Mouse (Mus musculus) C2C12 (cell line): Measurements from ENCODE around the gene Raly. TPM values are rescaled to one million over a fixed set of nuclear protein-coding genes. Genes with fewer than 3 reads are reported as not detected.

Experiments
- H3K27me3 ChIP-seq: one replicate; pipeline ENCODE4 v1.6.1; 2011; ENCODE audit not compliant: control insufficient read depth, insufficient read depth, insufficient read length
- H3K36me3 ChIP-seq: one replicate; pipeline ENCODE4 v1.6.1; 2011; ENCODE audit not compliant: control insufficient read depth, insufficient read depth
- H3K4me3 ChIP-seq: one replicate; pipeline ENCODE4 v1.5.1; 2011; ENCODE audit warnings: mild to moderate bottlenecking, control low read depth; ENCODE audit not compliant: poor library complexity, insufficient read depth, severe bottlenecking
- H3K79me2 ChIP-seq: one replicate; pipeline ENCODE4 v1.6.1; 2011; ENCODE audit not compliant: control insufficient read depth, insufficient read depth
- H3K79me3 ChIP-seq: one replicate; pipeline ENCODE4 v1.6.1; 2011; ENCODE audit warnings: low read depth, control low read depth
- H3ac ChIP-seq: one replicate; pipeline ENCODE3; 2011; ENCODE audit warnings: low read depth; ENCODE audit not compliant: control insufficient read depth, insufficient read length
- CEBPB ChIP-seq: IDR thresholded peaks from one replicate; pipeline ENCODE4 v1.6.1; 2011; ENCODE audit warnings: low read depth, mild to moderate bottlenecking, control low read depth, moderate library complexity
- CTCF ChIP-seq: IDR thresholded peaks from one replicate; pipeline ENCODE4 v1.5.1; 2011; ENCODE audit not compliant: control insufficient read depth, insufficient read depth, insufficient read length
- FOSL1 ChIP-seq: IDR thresholded peaks from one replicate; pipeline ENCODE4 v1.8.0; 2011; ENCODE audit warnings: mild to moderate bottlenecking, low read length; ENCODE audit not compliant: poor library complexity, insufficient read depth, severe bottlenecking
- MAX ChIP-seq: IDR thresholded peaks from one replicate; pipeline ENCODE4 v1.6.1; 2011; ENCODE audit warnings: mild to moderate bottlenecking, control low read depth
- MYOD1 ChIP-seq: IDR thresholded peaks from one replicate; pipeline ENCODE4 v1.6.1; 2011; ENCODE audit warnings: low read depth; ENCODE audit not compliant: control insufficient read depth, insufficient read length
- MYOG ChIP-seq: IDR thresholded peaks from one replicate; pipeline ENCODE4 v1.6.1; 2011; ENCODE audit not compliant: control insufficient read depth, insufficient read length; ENCODE audit errors: extremely low read depth
- USF1 ChIP-seq: IDR thresholded peaks from one replicate; pipeline ENCODE4 v1.6.1; 2011; ENCODE audit warnings: low read depth, mild to moderate bottlenecking, control low read depth, moderate library complexity
- polyA plus RNA-seq: library from polyadenylated mRNA; unstranded; fragments of >200 nt; fragmentation: generic; extraction: Trizol; gene quantifications from one replicate; pipeline ENCODE4 v1.2.1, GENCODE M21; 2012; ENCODE audit warnings: missing spikeins

Gene Raly
- polyA plus RNA-seq, 1 experiment: 358 TPM

DNA sequence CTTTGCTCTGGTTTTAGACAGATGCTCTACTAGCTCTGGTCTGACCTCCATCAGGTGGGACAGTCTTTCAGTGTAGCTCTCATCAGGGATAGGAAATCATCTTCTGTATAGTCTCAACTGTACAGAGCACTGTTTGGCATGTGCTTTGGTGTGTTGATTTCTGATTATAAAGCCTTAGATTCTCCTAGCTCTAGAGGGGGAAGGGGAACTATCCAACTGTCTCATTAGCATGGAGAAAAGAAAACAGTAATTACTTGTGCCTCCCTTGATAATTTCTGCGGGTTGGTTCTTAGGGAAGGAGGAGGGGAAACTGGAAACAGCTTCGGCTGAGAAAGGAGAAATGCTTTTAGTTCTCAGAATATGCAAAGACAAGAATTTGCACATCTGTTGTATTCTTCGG lies 26.2 kb downstream of the Raly start:
- H3K4me3 ChIP-seq: no peak overlapping the region
- H3K79me3 ChIP-seq: peaks cover 99% of the 10 kb centered on the region
- TF ChIP-seq MAX (no peak), FOSL1 (no peak), MYOG (no peak), CEBPB (no peak), USF1 (no peak)
- H3ac ChIP-seq: no peak overlapping the region
- H3K36me3 ChIP-seq: peaks cover 7% of the 10 kb centered on the region
- peaks cover 100% of the 10 kb centered on the region for H3K79me2 ChIP-seq
- no peaks in the 10 kb centered on the region for H3K27me3 ChIP-seq

GRCm38 (mm10) chr2:154817788-154818187 lies 26.9 kb downstream of the Raly start:
- Histone ChIP-seq H3K79me2 (peaks cover 100% of the 10 kb centered on the region), H3K36me3 (peaks cover 13% of the 10 kb centered on the region), H3K4me3 (no peak overlapping the region), H3K27me3 (no peaks in the 10 kb centered on the region), H3ac (no peak overlapping the region), H3K79me3 (peaks cover 98% of the 10 kb centered on the region)
- TF ChIP-seq CTCF (peak; percentile 11), MYOD1 (no peak)

- TF ChIP-seq MYOD1 (peak; percentile 64), MAX (no peak)
- H3K4me3 ChIP-seq: no peak overlapping the region
- H3K79me3 ChIP-seq: peaks cover 97% of the 10 kb centered on the region
Measured at GRCm38 (mm10) chr2:154818599-154818998, 27.7 kb downstream of the Raly start.

DNA sequence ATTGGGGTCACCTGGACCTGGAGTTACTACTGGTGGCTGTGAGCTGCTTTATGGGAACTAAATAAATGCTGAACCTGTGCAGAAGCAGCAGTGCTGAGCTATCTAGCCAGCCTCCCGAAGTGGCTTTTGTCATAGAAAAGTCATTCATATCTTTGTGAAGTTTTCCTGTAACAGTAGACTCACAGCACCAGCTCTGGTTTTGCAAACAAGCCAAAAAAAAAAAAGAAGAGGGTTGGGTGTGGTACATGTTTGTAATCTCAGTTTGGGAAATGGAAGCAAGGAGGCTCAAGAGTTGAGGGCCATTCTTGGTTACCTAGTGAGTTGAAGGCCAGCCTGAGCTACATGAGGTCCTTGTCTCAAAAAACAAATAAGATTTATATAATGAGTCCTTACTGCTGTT lies 29.4 kb downstream of the Raly start:
- Histone ChIP-seq H3K79me2 (peaks cover 100% of the 10 kb centered on the region), H3K36me3 (peaks cover 14% of the 10 kb centered on the region), H3K79me3 (peaks cover 95% of the 10 kb centered on the region), H3K27me3 (no peaks in the 10 kb centered on the region), H3ac (no peak overlapping the region), H3K4me3 (no peak overlapping the region)
- TF ChIP-seq MAX (no peak), CTCF (no peak)

More at GRCm38 (mm10) chr2:154818599-154818998, 27.7 kb downstream of the Raly start:
- Histone ChIP-seq H3K79me2 (peaks cover 100% of the 10 kb centered on the region), H3K27me3 (no peaks in the 10 kb centered on the region), H3ac (no peak overlapping the region), H3K36me3 (peaks cover 14% of the 10 kb centered on the region)

GRCm38 (mm10) chr2:154826054-154826538 lies 35.2 kb downstream of the Raly start:
- Histone ChIP-seq H3K27me3 (no peaks in the 10 kb centered on the region), H3ac (no peak overlapping the region), H3K79me3 (peaks cover 89% of the 10 kb centered on the region), H3K36me3 (peaks cover 39% of the 10 kb centered on the region), H3K4me3 (no peak overlapping the region), H3K79me2 (peaks cover 100% of the 10 kb centered on the region)
- TF ChIP-seq FOSL1 (no peak), CTCF (no peak), MYOD1 (no peak), MYOG (no peak), USF1 (no peak), CEBPB (no peak), MAX (no peak)

GRCm38 (mm10) chr2:154827521-154827920 lies 36.6 kb downstream of the Raly start:
- no peak overlapping the region for H3K4me3 ChIP-seq
- no peak overlapping the region for H3ac ChIP-seq
- H3K79me2 ChIP-seq: peaks cover 100% of the 10 kb centered on the region
- H3K36me3 ChIP-seq: peaks cover 43% of the 10 kb centered on the region
- no peaks in the 10 kb centered on the region for H3K27me3 ChIP-seq
- no peak for TF ChIP-seq CEBPB
- no peak for TF ChIP-seq USF1
- TF ChIP-seq MYOG: no peak
- TF ChIP-seq MAX: no peak
- no peak for TF ChIP-seq CTCF
- TF ChIP-seq FOSL1: no peak
- peaks cover 89% of the 10 kb centered on the region for H3K79me3 ChIP-seq
